Mouse (Mus musculus) induced T-regulatory cell, adult 2 months (primary cell): ENCODE measurements around the gene Ap3d1.

Source experiments
- DNase-seq: peaks from one replicate; pipeline ENCODE4 v3.0.0-alpha.2; 2012; ENCODE audit warnings: low read depth

The Ap3d1 gene

DNA sequence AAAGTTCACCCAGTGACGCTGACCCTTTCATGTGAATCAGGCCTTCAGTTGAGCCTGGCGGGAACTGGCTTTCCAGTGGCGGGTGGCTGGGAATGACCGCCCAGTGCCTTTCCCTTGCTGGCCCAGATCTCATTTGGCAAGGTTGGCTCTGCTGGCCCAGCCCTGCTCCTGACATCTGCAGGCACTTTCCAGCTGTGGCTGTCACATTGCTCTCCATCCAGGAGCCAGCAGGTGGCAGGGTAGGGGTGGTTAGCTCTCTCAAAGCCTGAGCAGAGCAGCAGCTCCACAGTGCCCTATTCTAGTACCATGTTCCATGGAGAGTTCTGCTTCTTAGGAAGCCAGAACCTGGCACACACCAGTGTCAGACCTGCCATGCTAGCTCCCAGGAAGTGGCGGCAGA lies 15.7 kb upstream of the Ap3d1 start:
- DNase-seq = peak; percentile 82

DNA sequence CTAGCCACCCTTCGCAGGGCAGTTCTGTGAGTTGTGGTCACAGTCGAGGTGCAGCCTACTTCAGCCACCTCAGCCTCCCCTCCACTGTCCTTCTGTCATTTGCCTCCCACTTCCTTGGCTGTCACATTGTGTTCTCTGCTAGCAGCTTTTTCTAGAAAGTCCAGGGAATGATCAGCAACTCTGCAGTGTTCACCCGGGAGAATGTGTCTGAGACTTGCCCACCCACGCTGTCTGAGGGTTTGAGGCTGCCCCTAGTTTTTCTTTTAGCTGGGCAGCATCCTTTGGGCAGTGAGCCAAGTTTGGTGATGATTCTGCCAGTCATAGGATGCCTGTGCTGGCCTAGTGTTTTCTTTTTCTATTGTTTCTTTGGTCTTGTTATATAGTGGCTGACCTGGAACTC lies 14.9 kb upstream of the Ap3d1 start:
- peak; percentile 43 for DNase-seq

DNA sequence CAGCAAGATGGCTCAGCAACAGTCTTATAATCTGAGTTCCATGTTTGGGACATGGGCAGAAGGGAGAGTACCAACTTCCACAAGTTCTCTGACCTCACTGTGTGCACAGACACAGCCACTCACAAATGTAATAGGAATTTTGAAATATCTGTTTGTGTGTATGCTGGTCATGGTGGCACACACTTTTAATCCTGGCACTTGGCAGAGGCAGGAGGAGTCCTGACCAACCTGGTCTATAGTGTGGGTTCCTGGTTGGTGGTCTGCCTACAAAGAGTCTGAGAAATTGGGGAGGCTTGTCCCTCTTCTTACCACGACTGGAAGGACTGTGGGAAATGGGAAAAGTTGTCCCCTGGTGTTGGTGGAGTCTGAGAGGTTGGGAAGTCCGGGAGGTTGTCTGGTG lies 14.4 kb upstream of the Ap3d1 start:
- DNase-seq = no peak

GRCm38 (mm10) chr10:80756099-80756498 lies 14.0 kb upstream of the Ap3d1 start:
- no peak for DNase-seq

GRCm38 (mm10) chr10:80755291-80756015 lies 13.4 kb upstream of the Ap3d1 start:
- no peak for DNase-seq

- peak; percentile 99 for DNase-seq
Measured at GRCm38 (mm10) chr10:80754594-80755290, 12.7 kb upstream of the Ap3d1 start, which contains the start of gene Dot1l. TSS of gene Dot1l (plus strand) at chr10:80755206.

DNA sequence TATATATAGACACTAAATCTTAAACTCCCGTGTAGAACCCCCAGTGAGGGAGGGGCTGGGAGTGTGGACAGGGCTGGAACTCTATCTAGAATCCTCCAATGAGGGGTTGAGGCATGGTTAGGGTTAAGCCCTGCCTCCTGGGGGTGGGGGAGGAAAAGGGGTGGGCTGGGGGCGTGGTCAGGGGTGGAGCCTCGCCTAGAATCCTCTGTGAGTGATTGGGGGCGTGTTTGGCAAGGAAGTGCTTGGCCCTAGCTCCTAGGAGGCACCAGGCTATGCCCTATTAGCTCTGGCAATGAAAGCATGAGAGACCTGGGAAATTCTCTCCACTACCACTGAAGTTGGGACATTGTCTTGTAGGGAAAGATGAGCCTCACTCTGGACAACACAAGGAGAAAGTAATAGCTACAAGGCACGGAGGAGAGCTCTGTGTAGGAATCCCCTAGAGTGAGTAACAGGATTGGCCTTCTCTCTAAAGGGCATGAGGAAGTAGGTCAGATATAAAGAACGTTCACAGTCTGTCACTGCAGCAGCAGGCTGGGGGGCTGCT lies 10.1 kb upstream of the Ap3d1 start:
- peak; percentile 91 for DNase-seq

DNA sequence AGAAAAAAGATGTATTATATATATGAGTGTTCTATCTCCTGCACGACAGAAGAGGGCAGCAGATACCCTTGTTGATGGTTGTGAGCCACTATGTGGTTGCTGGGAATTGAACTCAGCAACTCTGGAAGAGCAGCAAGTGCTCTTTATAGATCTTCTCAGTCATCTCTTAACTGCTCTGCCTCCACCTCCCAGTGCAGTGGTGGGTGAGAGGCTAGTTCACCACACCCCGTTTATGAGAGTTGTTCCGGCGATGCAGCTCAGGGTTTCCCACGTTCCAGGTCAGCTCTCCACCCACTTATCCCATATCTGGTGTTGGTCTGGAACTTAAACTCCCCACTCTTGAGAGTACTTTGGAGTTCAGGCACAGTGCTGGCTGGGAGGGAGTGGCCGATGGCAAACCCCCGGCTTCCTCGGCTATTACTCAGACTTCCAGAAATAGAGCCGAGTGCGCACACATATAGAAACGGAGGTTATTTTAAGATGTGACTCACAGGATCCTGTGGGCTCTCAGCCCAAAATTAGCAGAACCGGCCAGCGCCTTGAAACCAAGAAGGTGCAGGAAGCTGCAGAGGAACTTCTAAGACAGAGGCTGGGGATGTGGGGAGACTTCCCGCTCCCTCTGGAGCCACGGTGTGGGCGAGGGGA lies 9.2 kb upstream of the Ap3d1 start:
- DNase-seq = peak; percentile 87

DNA sequence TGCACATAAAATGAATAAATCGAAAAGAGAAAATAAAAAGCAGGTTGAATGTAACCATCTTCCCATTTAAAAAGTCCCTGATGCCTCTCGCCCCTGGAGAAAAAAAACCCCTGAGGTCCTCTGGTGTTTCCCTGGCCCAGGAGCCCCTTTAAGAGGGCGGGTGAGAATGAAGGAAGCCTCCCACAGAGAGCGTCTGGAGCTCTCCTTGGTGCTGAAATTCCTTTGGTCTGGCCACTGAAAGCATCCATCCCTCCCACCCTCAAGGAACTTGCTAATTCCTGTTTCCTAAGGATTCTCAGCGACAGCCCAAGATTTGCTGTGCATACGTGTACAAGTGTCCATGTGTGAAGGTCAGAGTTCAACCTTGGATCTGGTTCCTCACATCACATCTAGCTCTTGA lies 6.5 kb upstream of the Ap3d1 start:
- DNase-seq = peak; percentile 85

- peak; percentile 86 for DNase-seq
Measured at GRCm38 (mm10) chr10:80747410-80747809, 5.3 kb upstream of the Ap3d1 start.

DNA sequence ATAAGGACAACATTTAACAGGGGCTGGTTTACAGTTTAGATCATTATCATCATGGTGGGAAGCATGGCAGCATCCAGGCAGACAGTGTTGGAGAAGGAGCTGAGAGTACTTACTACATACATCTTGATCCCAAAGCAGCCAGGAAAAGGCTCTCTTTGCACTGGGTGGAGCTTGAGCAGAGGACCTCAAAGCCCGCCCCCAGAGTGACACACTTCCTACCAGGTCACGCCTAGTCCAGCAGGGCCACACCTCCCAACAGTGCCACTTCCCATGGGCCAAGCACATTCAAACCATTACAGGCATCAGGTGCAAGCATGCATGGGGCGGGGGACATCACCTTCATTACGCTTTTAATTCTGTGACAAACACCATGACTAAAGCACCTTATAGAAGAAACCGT lies 2.2 kb upstream of the Ap3d1 start:
- peak; percentile 74 for DNase-seq

DNA sequence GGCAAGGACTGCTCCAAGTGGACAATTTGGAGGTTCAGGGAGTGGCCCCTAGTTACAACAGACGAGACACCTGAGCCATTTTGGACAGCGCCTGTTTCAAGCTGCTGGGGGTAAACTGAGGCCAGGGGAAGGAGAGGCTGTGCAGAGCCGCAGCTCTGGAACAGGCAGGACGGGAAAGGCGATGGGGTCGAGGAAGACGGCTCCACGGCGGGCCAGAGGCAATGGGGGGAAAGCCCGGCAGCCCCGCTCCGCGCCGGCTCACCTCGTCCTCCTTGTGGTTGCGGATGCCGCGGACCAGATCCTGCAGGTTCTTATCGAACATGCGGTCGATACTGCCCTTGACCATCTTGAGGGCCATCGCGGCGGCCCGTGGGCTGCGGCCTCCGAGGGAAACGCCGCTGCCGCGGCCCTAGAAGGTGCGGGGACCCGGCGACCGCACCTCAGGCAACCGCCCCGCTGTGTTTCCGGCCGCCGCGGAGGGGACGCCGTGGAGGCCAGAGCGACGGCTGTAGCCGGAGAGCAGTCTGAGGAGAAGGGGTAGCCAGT lies 357 bp downstream of the Ap3d1 start:
- DNase-seq = no peak

DNA sequence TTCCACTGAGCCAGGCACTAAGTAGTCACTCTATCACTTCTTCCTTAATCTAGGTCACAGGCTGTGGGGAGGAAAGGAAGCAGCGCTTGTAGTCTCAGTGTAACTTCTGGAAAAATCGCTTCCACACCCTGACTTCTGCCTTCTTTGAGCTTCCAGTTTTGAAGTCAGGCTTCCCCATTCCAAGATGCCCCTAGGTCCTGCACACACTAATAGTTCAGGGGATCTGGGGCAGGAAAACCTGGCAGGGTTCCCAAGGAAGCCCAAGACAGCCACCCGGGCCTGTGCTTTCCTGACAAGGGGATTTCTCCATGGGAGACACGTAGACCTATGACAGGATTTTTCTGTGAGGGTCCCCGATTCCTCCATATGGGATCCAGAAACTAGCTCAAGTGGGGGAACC lies 918 bp downstream of the Ap3d1 start:
- no peak for DNase-seq

DNA sequence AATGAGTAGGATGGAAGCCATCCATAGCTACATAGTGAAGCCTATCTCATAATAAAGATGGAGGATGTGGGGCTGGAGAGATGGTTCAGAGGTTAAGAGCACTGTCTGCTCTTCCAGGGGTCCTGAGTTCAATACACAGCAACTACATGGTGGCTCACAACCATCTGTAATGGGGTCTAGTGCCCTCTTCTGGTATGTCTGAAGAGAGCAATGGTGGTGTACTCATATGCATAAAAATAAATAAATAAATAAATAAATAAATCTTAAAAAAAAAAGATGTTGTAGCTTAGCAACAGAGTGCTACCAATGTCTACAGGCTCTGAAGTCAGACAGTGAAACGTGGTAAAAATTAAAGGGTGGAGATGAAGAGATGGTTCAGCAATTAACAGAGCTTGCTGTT lies 3.4 kb downstream of the Ap3d1 start:
- peak; percentile 54 for DNase-seq

DNA sequence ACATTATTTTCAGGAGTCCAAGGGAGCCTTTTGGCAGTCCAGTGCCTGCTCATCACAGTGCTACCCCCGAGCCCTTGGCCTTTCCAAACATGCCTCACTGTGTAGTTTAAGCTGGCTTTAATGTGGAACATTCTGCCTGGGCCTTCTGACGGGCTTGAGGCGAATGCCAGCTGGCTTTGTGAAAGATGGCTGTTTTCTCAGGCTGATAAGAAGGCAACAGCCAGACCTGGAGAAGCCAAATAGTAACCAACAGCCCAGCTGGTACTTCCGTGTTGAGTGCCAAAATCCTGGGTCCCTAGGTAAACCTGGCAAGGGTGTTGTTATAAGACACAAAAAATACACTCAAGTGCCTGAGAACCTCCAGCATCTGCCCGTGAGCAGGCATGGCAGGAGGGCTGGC lies 5.3 kb downstream of the Ap3d1 start:
- no peak for DNase-seq

GRCm38 (mm10) chr10:80732611-80733101 lies 9.4 kb downstream of the Ap3d1 start:
- no peak for DNase-seq

GRCm38 (mm10) chr10:80727369-80728127 lies 14.5 kb downstream of the Ap3d1 start:
- no peak for DNase-seq

GRCm38 (mm10) chr10:80717281-80717680 lies 24.8 kb downstream of the Ap3d1 start:
- DNase-seq = no peak

- DNase-seq = no peak
Measured at GRCm38 (mm10) chr10:80710834-80711233, 31.2 kb downstream of the Ap3d1 start.

DNA sequence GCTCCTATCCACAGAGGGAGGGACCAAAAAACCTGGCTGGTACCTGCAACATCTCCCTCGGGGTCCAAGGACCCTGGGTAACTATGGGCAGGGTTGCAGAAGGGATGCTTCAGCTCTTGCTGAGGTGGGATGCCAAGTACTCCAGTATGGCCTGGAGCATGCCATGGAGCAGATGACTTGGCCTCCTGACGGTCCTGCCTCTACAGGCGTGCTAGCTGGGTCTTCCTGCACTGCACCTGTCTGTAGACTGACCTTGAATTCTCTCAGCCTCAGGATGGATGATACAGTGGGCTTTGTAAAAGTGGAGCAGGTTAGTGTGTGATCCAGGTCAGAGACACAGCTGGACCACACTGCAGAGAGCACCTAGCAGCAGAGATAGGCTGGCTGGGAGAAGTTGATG lies 36.6 kb downstream of the Ap3d1 start:
- no peak for DNase-seq

- no peak for DNase-seq
Measured at GRCm38 (mm10) chr10:80705033-80705432, 37.0 kb downstream of the Ap3d1 start.

DNA sequence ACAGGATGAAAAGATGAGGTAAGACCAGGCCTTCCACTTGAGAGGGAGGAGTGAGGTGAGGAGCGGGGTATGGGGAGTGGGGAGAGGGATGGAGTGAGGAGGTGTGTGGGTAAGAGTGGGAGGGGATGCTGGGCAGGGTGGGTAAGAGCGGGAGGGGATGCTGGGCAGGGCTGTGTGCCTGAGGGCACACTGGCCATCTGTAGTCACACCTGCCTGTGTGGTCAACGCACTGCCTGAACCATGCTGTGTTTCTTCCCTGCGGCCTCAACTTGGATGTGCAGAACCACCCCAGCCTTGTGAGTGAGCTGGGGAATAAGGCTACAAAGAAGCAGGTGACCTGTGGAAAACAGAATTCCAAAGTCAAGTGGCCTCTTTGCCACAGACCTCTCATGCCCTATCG lies 37.6 kb downstream of the Ap3d1 start:
- DNase-seq = no peak
